Mouse (Mus musculus): ENCODE measurements at regions not wholly inside any gene's neighbourhood (a gene's known extent, or its start where the extent isn't known, plus 50 kb on each side); places are given as distances from the start of the nearest gene placed in this dataset.

GRCm38 (mm10) chr15:41190792-41191191, 1056.6 kb downstream of the 9330182O14Rik start:
- no peak for TF ChIP-seq CTCF (IDR thresholded peaks at IDR 0.05; ENCODE audit: low read depth)
- TF ChIP-seq EP300 (IDR thresholded peaks at IDR 0.05; ENCODE audit: low read depth): no peak
